Mouse (Mus musculus) T-cell, adult 2 months (primary cell): Measurements from ENCODE around the gene Grik1.

ENCODE experiments used
- DNase-seq: peaks from one replicate; pipeline ENCODE4 v3.0.0; 2022; ENCODE audit warnings: low spot score

Gene Grik1

GRCm38 (mm10) chr16:87957449-87957848, 332.6 kb downstream of the Grik1 start:
- DNase-seq: no peak

- no peak for DNase-seq
Observed at GRCm38 (mm10) chr16:87956178-87956577, 333.9 kb downstream of the Grik1 start.

GRCm38 (mm10) chr16:87954715-87955441, 335.2 kb downstream of the Grik1 start:
- DNase-seq: no peak

GRCm38 (mm10) chr16:87953176-87953575, 336.9 kb downstream of the Grik1 start:
- DNase-seq: no peak

- DNase-seq: no peak
Observed at GRCm38 (mm10) chr16:87949881-87950280, 340.2 kb downstream of the Grik1 start.

- DNase-seq: no peak
Observed at GRCm38 (mm10) chr16:87948122-87948521, 341.9 kb downstream of the Grik1 start.

- DNase-seq: no peak
Observed at GRCm38 (mm10) chr16:87944318-87944717, 345.7 kb downstream of the Grik1 start.

- DNase-seq: no peak
Observed at GRCm38 (mm10) chr16:87942103-87942865, 347.8 kb downstream of the Grik1 start.

GRCm38 (mm10) chr16:87934685-87935084, 355.4 kb downstream of the Grik1 start:
- no peak for DNase-seq

- no peak for DNase-seq
Observed at GRCm38 (mm10) chr16:87931358-87931757, 358.7 kb downstream of the Grik1 start.

- DNase-seq: no peak
Observed at GRCm38 (mm10) chr16:87930519-87930918, 359.5 kb downstream of the Grik1 start.

GRCm38 (mm10) chr16:87928671-87929070, 361.4 kb downstream of the Grik1 start:
- no peak for DNase-seq

GRCm38 (mm10) chr16:87917897-87918296, 372.2 kb downstream of the Grik1 start:
- DNase-seq: no peak

- no peak for DNase-seq
Observed at GRCm38 (mm10) chr16:87917157-87917546, 372.9 kb downstream of the Grik1 start.

- no peak for DNase-seq
Observed at GRCm38 (mm10) chr16:87916209-87917156, 373.6 kb downstream of the Grik1 start.

GRCm38 (mm10) chr16:87915156-87915555, 374.9 kb downstream of the Grik1 start:
- DNase-seq: no peak

- DNase-seq: no peak
Observed at GRCm38 (mm10) chr16:87913781-87914180, 376.3 kb downstream of the Grik1 start.

GRCm38 (mm10) chr16:87911201-87911600, 378.9 kb downstream of the Grik1 start:
- no peak for DNase-seq

- DNase-seq: no peak
Observed at GRCm38 (mm10) chr16:87902049-87902448, 388.0 kb downstream of the Grik1 start.

- no peak for DNase-seq
Observed at GRCm38 (mm10) chr16:87901189-87901588, 388.9 kb downstream of the Grik1 start.

- no peak for DNase-seq
Observed at GRCm38 (mm10) chr16:87875927-87876326, 414.1 kb downstream of the Grik1 start.

GRCm38 (mm10) chr16:87864526-87864925, 425.5 kb downstream of the Grik1 start:
- no peak for DNase-seq
